Mouse (Mus musculus): ENCODE data around the gene Sae1.
"Not testable (repeated sequence)": the region's sequence is repeated elsewhere in the genome, so short reads cannot be mapped to it uniquely, and the experiment has no call there.

Gene Sae1

GRCm38 (mm10) chr7:16404315-16405072 lies 16.9 kb upstream of the Sae1 start:
- in situ Hi-C loops (cut with MboI; ENCODE audit: low pct_unique_long_range_greater_than_20kb in 1 of 2, low sequenced_read_pairs in 2 of 2, unreplicated experiment in 1 of 2): loop anchor here in 1 of 2 experiments (5.0 kb wide), 1 partner anchor 53 kb away; no protein-coding TSS in a partner anchor

DNA sequence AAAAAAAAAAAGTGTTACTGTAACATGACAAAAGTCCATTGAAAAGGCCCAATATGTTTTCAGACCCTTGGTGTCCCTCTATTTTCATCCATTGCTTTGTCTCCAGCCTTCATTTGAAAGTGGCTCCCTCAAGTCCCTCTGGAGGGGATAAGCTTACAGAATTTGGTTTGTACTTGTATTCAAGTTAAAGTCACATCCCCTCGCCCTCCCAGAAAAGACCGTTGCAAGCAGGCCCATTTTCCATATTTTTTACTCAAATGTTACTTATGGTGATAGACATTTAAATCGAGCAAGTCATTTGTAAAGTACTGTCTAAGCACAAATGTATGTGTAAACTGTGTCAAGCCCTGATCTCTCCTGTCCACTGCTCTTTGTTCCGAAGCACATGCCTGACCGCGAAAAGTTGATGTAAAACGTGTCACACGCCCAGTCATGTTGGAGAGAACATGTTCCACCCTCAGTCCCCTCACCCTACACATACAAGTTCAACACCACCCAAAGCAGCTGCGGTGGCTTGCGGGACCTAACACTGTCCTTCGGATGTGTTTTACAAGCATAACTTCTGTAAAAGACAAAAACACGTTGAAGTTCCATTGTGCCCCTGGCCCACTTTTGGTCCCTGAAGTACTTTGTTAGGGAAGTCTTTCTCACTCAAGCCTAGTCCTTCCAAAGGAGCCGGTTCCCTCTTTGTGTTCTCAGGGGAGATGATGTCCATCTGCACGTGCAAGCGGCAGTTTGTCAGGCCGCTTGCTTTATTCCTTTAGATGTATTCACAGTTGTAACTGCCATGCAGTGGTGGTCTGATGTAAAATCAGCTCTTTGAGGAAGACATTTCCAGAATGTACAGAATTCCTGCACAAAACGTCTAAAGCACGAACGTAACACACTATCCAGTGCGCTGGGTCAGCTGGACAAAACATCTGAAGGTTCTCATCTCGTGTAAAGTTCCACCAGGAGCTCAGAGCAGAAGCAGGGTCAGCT lies 15.7 kb upstream of the Sae1 start:
- in situ Hi-C loops (cut with MboI; ENCODE audit: low pct_unique_long_range_greater_than_20kb in 1 of 2, low sequenced_read_pairs in 2 of 2, unreplicated experiment in 1 of 2): no loop called here

DNA sequence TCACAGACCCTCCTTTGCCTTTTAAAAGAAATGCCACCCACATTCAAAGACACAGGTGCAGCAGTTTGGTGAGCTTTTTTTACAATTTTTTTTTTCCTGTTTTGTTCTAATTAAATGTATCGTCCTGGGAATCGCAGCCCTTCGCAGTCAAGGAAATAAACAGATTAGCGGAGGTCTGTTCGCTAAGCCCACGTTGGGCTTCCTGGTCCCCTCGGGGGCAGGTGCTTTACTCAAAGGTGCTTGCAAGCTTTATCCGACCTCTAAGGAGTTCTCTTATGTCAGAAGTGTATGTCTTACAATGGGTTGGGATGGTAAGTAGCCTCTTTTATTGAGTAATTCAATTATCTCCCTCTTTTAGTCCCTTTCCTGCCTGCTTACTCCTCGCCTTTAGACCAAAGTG lies 14.8 kb upstream of the Sae1 start:
- in situ Hi-C loops (cut with MboI; ENCODE audit: low pct_unique_long_range_greater_than_20kb in 1 of 2, low sequenced_read_pairs in 2 of 2, unreplicated experiment in 1 of 2): no loop called here

DNA sequence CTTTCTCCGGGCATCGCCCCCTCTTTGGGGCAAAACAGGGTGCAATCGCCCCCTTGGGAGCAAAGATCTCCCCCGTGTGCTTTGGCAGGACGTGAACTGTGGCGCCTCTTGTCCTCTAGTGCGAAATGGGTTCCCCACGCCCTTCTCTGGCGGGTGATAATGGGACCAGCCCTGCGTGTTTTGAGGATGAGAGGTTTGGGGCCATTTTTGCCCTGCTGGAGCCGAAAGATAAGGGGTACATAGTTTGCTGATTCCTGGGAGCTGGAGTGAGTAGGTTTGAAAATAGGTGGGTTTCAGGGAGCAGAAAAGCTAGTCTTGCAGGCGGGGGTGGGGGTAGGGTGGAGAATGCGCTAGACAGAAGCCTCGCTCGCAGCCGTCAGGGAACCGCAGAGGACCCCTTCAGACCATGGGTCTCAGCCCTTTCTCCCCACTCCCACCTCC lies 14.4 kb upstream of the Sae1 start:
- in situ Hi-C loops (cut with MboI; ENCODE audit: low pct_unique_long_range_greater_than_20kb in 1 of 2, low sequenced_read_pairs in 2 of 2, unreplicated experiment in 1 of 2): no loop called here

DNA sequence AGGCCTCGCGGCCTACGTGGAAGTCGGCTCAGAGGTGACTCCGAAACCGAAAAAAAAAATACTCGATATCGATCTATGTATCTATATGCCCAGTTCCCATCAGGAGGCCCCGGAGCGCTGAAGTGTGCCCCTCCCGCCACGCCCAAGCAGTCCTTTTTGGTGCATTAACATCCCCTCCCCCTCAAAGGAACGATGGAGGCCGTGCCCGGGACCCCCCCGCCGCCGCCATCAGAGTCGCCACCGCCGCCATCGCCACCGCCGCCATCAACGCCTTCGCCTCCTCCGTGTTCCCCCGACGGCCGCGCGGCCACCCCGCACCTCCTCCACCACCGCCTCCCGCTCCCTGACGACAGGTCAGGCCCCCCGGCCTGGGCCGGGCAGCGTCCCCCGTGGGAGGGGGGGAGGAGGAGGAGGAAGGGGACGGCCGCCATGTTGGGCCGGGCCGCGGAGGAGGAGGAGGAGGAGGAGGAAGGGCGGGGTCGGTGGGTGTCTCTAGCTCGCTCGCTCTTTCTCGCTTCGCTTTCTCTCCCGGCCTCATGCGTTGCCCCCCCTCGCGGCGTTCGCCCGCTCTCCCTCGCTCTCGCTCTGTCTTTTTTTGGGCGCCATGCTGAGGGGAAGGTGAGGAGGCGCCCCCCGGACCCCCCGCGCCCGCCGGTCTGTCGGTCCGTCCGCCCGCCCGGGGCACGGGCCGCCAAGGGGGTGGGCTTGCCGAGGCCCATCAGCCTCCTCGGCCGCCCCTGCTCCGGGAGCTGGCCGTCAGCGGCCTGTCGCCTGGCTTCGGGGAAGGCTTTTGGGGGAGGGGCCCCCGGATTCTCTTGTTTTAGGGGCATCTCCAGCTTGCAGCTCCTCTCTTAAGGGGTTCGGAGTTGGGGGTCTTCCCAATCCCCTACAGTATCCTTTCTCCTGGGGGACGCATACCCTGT lies 13.3 kb upstream of the Sae1 start, which contains the start of gene Zc3h4:
Zc3h4 (plus strand) TSS at position 222 of the 923 bp plus-strand sequence.
- in situ Hi-C loops (cut with MboI; ENCODE audit: low pct_unique_long_range_greater_than_20kb in 1 of 2, low sequenced_read_pairs in 2 of 2, unreplicated experiment in 1 of 2): no loop called here

GRCm38 (mm10) chr7:16399820-16400688 lies 12.4 kb upstream of the Sae1 start:
- in situ Hi-C loops (cut with MboI; ENCODE audit: low pct_unique_long_range_greater_than_20kb in 1 of 2, low sequenced_read_pairs in 2 of 2, unreplicated experiment in 1 of 2): no loop called here

DNA sequence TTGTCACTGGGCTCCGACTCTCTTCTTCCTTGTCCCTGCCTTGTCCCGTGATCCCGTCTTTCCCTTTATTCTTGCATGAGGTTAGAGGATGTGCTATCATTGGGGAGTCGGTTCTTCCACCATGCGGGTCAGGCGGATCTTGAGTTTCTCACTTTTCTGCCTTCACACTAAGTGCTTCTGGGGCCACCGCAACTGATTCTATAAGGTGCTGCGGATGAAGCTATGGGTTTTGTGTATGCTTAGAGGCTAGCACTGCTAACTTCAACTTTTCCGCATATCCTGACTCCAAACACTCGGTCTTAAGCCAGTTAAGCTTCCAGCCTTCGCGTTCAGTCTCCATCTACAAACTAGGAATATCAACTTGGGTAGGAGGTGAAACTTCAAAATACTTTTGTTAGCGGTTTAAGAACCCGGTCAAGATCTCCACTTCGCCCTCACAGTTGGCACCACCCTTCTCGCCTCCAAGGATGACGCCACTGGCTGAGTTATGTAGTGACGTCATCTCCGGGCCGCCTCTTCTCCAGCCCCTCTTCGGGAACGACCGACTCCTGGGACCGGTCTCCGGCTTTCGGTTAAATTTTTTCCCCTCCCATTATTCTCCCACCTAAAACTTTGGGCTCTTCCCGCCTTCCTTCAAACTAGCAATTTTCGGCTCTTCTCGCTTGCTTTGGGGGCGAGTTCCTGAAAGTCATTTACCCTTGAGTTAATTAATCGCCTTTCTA lies 11.7 kb upstream of the Sae1 start:
- in situ Hi-C loops (cut with MboI; ENCODE audit: low pct_unique_long_range_greater_than_20kb in 1 of 2, low sequenced_read_pairs in 2 of 2, unreplicated experiment in 1 of 2): no loop called here

- in situ Hi-C loops (cut with MboI; ENCODE audit: low pct_unique_long_range_greater_than_20kb in 1 of 2, low sequenced_read_pairs in 2 of 2, unreplicated experiment in 1 of 2): no loop called here
Observed at GRCm38 (mm10) chr7:16398387-16399050, 10.9 kb upstream of the Sae1 start.

DNA sequence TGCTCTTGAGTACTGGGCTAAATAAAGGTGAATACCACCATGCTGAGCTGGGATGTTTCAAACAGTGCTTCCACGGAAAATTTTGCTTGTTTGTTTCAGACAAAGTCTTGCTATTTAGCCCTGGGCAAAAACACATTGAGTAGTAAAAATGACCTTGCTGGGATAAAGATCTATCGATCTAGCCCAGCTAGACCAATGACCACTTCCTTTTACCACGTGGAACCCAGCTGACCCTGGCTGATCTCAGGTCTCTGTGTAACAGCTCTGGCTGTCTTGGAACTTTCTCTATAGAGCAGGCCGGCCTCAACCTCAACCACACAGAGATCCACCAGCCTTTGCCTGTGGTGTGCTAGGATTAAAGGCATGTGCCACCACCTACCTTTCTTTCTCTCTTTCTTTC lies 9.9 kb upstream of the Sae1 start:
- in situ Hi-C loops (cut with MboI; ENCODE audit: low pct_unique_long_range_greater_than_20kb in 1 of 2, low sequenced_read_pairs in 2 of 2, unreplicated experiment in 1 of 2): no loop called here

- in situ Hi-C loops (cut with MboI; ENCODE audit: low pct_unique_long_range_greater_than_20kb in 1 of 2, low sequenced_read_pairs in 2 of 2, unreplicated experiment in 1 of 2): no loop called here
Observed at GRCm38 (mm10) chr7:16395944-16396343, 8.3 kb upstream of the Sae1 start.

- in situ Hi-C loops (cut with MboI; ENCODE audit: low pct_unique_long_range_greater_than_20kb in 1 of 2, low sequenced_read_pairs in 2 of 2, unreplicated experiment in 1 of 2): no loop called here
Observed at GRCm38 (mm10) chr7:16392923-16393322, 5.3 kb upstream of the Sae1 start.

DNA sequence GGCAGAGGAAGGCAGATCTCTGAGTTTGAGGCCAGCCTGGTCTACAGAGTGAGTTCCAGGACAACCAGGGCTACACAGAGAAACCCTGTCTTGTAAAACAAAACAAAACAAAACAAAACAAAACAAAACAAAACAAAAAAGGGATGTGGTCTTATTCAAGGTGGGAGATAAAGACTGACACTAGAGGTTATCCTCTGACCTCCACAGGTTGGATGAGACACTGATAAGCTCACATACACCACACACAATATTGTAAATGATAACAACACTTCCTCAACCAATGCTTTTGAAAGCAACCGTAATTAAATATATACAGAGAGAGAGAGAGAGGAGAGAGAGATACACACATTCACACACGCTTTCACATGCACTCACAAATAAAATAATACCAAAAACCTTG lies 2.3 kb upstream of the Sae1 start:
- in situ Hi-C loops (cut with MboI; ENCODE audit: low pct_unique_long_range_greater_than_20kb in 1 of 2, low sequenced_read_pairs in 2 of 2, unreplicated experiment in 1 of 2): not testable (repeated sequence)

DNA sequence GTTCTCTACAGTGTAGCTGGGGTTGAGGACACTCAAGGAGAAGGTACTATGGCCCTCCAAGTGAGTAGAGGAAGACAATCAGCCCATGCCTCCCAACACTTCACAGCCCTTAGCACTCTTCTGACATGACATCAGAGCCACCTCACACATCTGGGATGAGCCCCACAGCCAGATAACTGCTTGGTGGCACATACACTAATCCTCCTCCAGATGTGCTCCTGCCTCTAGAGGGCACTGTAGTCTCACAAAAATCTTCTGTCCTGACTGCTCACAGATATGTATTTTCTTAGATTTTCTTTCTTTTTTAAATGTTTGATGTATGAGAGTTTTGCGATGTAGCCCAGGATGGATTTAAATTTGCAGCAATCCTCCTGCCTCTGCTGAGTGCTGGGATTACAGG lies 11.1 kb downstream of the Sae1 start:
- in situ Hi-C loops (cut with MboI; ENCODE audit: low pct_unique_long_range_greater_than_20kb in 1 of 2, low sequenced_read_pairs in 2 of 2, unreplicated experiment in 1 of 2): no loop called here

DNA sequence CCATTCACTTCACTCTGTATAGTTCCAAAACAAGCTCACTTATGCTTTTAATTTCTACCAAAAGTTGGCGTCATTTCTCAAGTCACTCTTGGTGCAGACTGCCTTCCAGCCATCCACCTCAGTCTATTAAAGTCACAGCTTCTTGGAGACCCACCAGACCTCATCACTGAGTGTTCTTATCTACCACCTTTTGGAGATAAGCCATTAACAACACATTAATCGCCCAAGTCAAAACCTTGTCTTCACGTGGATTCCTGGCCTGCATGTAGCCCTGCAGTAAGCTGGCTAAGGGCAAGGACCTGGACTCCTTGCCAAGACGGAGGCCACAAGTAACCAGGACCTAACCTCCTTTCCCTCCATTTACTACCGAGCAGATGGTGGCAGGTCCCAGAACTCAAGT lies 12.6 kb downstream of the Sae1 start:
- in situ Hi-C loops (cut with MboI; ENCODE audit: low pct_unique_long_range_greater_than_20kb in 1 of 2, low sequenced_read_pairs in 2 of 2, unreplicated experiment in 1 of 2): no loop called here

DNA sequence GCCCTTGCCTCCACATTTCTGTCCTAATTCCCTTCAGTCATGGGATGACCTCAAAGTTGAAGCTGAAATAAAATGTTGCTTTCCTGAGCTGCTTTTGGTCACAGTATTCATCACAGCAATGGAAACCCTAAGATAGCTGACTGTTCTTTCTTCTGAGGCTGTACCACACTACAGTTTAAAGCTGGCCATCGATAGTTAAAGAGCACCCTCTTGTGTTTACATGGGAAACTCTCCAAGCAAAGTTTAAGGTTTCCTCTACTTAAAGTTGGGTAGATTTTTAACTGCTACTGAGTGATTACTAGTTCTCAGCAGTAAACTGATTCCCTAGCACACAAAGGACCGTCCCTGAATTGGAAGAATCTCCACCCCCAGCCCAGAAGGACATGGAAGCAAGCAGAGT lies 13.9 kb downstream of the Sae1 start:
- in situ Hi-C loops (cut with MboI; ENCODE audit: low pct_unique_long_range_greater_than_20kb in 1 of 2, low sequenced_read_pairs in 2 of 2, unreplicated experiment in 1 of 2): no loop called here

DNA sequence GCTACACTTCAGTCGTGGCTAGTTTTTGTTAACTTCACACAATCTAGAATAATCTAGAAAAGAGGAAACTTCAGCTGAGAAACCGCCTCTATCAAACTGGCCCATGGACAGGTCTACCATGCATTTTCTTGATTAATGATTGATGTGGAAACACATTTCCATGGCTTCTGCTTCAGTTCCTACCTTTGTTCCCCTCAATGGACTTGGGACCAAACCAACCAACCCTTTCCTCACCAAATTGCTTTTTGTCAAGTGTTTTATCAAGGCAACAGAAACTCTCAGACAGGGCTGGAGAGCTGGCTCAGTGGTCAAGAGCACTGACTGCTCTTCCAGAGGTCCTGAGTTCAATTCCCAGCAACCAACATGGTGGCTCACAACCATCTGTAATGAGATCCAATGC lies 17.0 kb downstream of the Sae1 start:
- in situ Hi-C loops (cut with MboI; ENCODE audit: low pct_unique_long_range_greater_than_20kb in 1 of 2, low sequenced_read_pairs in 2 of 2, unreplicated experiment in 1 of 2): no loop called here
